Mouse (Mus musculus): ENCODE results near the gene Cdr2l. TPM values are rescaled to one million over a fixed set of nuclear protein-coding genes. Genes with fewer than 3 reads are reported as not detected.

The Cdr2l gene
- total and polyA plus RNA-seq, 3 experiments: not detected

GRCm38 (mm10) chr11:115439326-115439725 is 57.6 kb downstream of the Cdr2l start:
- Histone ChIP-seq H3K79me2 (replicated peaks; ENCODE audit: control insufficient read depth, extremely low read depth, insufficient read depth, poor library complexity, severe bottlenecking) (no peaks in the 10 kb centered on the region), H3K27ac (ENCODE audit: insufficient read depth, low read depth) (no peak overlapping the region), H3K4me1 (ENCODE audit: control insufficient read depth in 1 of 2, insufficient read depth in 2 of 2) (no peaks in the 10 kb centered on the region), H3K4me2 (ENCODE audit: insufficient read depth, low read depth, poor library complexity, severe bottlenecking) (no peak overlapping the region), H3K4me3 (replicated peaks in 1 of 3; ENCODE audit: low read depth in 2 of 3, low read length in 2 of 3, poor library complexity in 1 of 3) (no peak overlapping the region), H3K27me3 (replicated peaks) (peaks cover 6% of the 10 kb centered on the region), H3K9ac (ENCODE audit: insufficient read depth, low read depth) (no peak overlapping the region), H3K9me3 (replicated peaks; ENCODE audit: low read length) (peaks cover 9% of the 10 kb centered on the region), H3K36me3 (replicated peaks in 1 of 2; ENCODE audit: control insufficient read depth in 1 of 2, insufficient read depth in 1 of 2, low read length in 1 of 2) (no peaks in the 10 kb centered on the region)
- in situ Hi-C loops (cut with MboI; ENCODE audit: low pct_ligation_motif_present, low pct_unique_long_range_greater_than_20kb, low sequenced_read_pairs): no loop called here
- no peak for TF ChIP-seq ELF1 (IDR thresholded peaks at IDR 0.05; ENCODE audit: low read depth, low read length)
- TF ChIP-seq JUND (conservative IDR thresholded peaks at IDR 0.05; ENCODE audit: low read depth, low read length): no peak
- TF ChIP-seq GABPA (IDR thresholded peaks at IDR 0.05; ENCODE audit: insufficient replicate concordance, low read depth, low read length): no peak
- no peak for TF ChIP-seq ZNF384 (IDR thresholded peaks at IDR 0.05; ENCODE audit: low read depth, low read length)
- no peak for TF ChIP-seq IRF4 (IDR thresholded peaks at IDR 0.05; ENCODE audit: low read depth, low read length)
- no peak for TF ChIP-seq SMC3 (IDR thresholded peaks at IDR 0.05; ENCODE audit: low read depth, low read length)
- TF ChIP-seq NRF1 (IDR thresholded peaks at IDR 0.05; ENCODE audit: low read depth, low read length): no peak
- no peak for TF ChIP-seq SIN3A (IDR thresholded peaks at IDR 0.05; ENCODE audit: low read length)
- TF ChIP-seq TBP (conservative IDR thresholded peaks at IDR 0.05; ENCODE audit: low read depth, low read length): no peak
- TF ChIP-seq RCOR1 (conservative IDR thresholded peaks at IDR 0.05; ENCODE audit: low read depth, low read length): no peak
- no peak for TF ChIP-seq PAX5 (IDR thresholded peaks at IDR 0.05; ENCODE audit: low read length)
- no peak for TF ChIP-seq CHD1 (IDR thresholded peaks at IDR 0.05; ENCODE audit: low read depth, low read length)
- no peak for TF ChIP-seq HCFC1 (IDR thresholded peaks at IDR 0.05; ENCODE audit: low read depth, low read length)
- TF ChIP-seq CTCF (conservative IDR thresholded peaks at IDR 0.05 in 1 of 2, IDR thresholded peaks at IDR 0.05 in 1 of 2; ENCODE audit: low read depth in 2 of 2, low read length in 2 of 2): no peak
- TF ChIP-seq MXI1 (IDR thresholded peaks at IDR 0.05; ENCODE audit: low read depth, low read length): no peak
- TF ChIP-seq POLR2AphosphoS2 (IDR thresholded peaks at IDR 0.05; ENCODE audit: low read depth, low read length): no peak
- TF ChIP-seq USF1 (IDR thresholded peaks at IDR 0.05; ENCODE audit: low read depth, low read length): no peak
- TF ChIP-seq BHLHE40 (IDR thresholded peaks at IDR 0.05; ENCODE audit: low read depth, low read length): no peak
- dilution Hi-C loops (cut with MboI; ENCODE audit: extremely low pct_ligation_motif_present, extremely low pct_unique_long_range_greater_than_20kb, low sequenced_read_pairs): no loop called here
- DNase-seq (ENCODE audit: extremely low read depth): no peak

- Histone ChIP-seq H3K4me3 (replicated peaks in 1 of 3; ENCODE audit: low read depth in 2 of 3, low read length in 2 of 3, poor library complexity in 1 of 3) (no peak within 1 kb of the TSS), H3K27ac (ENCODE audit: insufficient read depth, low read depth) (no peak within 1 kb of the TSS), H3K9ac (ENCODE audit: insufficient read depth, low read depth) (no peak within 1 kb of the TSS), H3K4me1 (ENCODE audit: control insufficient read depth in 1 of 2, insufficient read depth in 2 of 2) (no peaks in the 10 kb centered on the region), H3K9me3 (replicated peaks; ENCODE audit: low read length) (peaks cover 9% of the 10 kb centered on the region), H3K4me2 (ENCODE audit: insufficient read depth, low read depth, poor library complexity, severe bottlenecking) (no peak within 1 kb of the TSS), H3K79me2 (replicated peaks; ENCODE audit: control insufficient read depth, extremely low read depth, insufficient read depth, poor library complexity, severe bottlenecking) (no peaks in the 10 kb centered on the region), H3K27me3 (replicated peaks) (peaks cover 9% of the 10 kb centered on the region), H3K36me3 (replicated peaks in 1 of 2; ENCODE audit: control insufficient read depth in 1 of 2, insufficient read depth in 1 of 2, low read length in 1 of 2) (no peaks in the 10 kb centered on the region)
- dilution Hi-C loops (cut with MboI; ENCODE audit: extremely low pct_ligation_motif_present, extremely low pct_unique_long_range_greater_than_20kb, low sequenced_read_pairs) (no loop called here), in situ Hi-C loops (cut with MboI; ENCODE audit: low pct_ligation_motif_present, low pct_unique_long_range_greater_than_20kb, low sequenced_read_pairs) (no loop called here)
- no peak for TF ChIP-seq CHD1 (IDR thresholded peaks at IDR 0.05; ENCODE audit: low read depth, low read length)
- peak; percentile 42 to 49 for TF ChIP-seq CTCF (conservative IDR thresholded peaks at IDR 0.05 in 1 of 2, IDR thresholded peaks at IDR 0.05 in 1 of 2; ENCODE audit: low read depth in 2 of 2, low read length in 2 of 2)
- TF ChIP-seq SMC3 (IDR thresholded peaks at IDR 0.05; ENCODE audit: low read depth, low read length): peak; percentile 10; the same call in 1 of the 2 replicates
- DNase-seq (ENCODE audit: extremely low read depth): peak; percentile 12
Measured at GRCm38 (mm10) chr11:115439906-115440595, 58.3 kb downstream of the Cdr2l start, which contains the start of gene Trim80. Trim80 (plus strand) TSS chr11:115440545.
